Mouse (Mus musculus): ENCODE results near the gene Sgce.
"Not testable (repeated sequence)": the region's sequence is repeated elsewhere in the genome, so short reads cannot be mapped to it uniquely, and the experiment has no call there.

Gene Sgce

DNA sequence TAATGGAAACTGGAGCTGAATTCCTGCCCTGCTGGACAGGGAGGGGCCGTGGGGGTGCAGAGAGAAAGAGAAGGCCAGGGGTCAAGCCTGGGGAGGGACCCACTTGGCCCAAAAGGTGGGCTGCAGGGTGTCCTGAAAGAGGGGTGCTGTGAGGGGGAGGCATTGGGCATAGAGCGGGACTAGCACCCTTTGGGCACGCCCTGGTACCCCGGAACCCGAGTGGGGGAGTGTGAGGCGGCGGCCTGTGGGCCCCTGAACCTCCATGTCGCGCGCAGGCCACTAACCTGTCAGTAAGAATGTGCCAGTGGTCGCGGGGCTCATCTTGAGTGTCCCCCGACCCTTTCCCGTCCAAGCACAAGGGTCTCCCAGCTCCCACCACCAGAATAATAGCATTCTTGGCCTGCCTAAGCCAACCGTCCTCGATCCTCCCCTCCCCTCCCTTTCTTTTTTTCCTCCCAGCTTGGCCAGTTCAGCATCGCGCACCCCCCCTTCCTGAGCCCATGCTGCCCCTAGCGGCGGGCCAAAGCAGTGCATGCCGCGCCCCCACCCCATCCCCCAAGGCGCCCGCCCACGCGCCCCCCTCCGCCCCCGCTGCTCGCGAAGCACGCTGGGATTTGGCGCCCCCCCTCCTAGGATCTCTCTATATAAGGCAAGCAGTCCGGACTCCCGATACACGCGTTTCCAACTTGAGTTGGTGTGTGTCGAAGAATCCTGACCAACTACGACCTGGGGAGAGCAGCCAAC is at the start of gene Sgce, which contains the start of gene Peg10:
Gene Sgce, minus strand, starts transcription at position 512 of the 744 bp plus-strand sequence.
Gene Peg10, plus strand, starts transcription at position 611 of the 744 bp plus-strand sequence.
- DNase-seq = peak; percentile 80

DNA sequence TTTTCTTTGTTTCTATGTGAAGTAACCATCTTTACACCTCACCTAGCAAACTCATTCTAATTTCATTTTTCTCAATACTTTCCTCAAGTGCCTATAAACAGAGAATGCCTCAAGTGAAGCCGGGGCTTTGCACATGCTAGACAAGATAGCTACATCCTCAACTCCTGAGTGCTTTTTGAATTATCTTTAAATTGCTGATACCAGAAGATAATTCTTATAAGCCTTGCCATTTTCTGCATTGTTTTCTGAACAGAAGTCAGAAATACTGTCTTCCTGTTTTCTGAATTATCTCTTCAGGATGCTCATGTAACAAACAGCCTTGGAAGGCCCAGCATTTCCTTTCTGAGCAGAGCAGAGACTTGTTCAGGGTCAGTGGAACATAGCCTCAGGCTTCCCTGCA is 49.3 kb upstream of the Sgce start:
- no peak for DNase-seq

DNA sequence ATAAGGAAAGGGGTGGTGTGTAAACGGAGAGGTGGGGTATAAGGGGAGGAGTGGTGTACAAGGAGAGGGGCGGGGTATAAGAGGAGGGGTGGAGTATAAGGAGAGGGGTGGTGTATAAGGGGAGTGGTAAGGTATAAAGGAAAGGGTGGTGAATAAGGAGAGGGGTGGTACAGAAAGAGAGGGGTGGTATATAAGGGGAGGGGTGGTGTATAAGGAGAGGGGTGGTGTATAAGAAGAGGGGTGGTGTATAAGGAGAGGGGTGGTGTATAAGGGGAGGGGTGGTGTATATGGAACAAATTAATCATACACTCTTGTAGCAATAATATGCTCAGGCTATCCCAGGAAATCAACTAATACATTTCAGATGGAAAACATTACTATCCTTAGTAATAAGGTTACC is 15.2 kb upstream of the Sgce start:
- no peak for DNase-seq

DNA sequence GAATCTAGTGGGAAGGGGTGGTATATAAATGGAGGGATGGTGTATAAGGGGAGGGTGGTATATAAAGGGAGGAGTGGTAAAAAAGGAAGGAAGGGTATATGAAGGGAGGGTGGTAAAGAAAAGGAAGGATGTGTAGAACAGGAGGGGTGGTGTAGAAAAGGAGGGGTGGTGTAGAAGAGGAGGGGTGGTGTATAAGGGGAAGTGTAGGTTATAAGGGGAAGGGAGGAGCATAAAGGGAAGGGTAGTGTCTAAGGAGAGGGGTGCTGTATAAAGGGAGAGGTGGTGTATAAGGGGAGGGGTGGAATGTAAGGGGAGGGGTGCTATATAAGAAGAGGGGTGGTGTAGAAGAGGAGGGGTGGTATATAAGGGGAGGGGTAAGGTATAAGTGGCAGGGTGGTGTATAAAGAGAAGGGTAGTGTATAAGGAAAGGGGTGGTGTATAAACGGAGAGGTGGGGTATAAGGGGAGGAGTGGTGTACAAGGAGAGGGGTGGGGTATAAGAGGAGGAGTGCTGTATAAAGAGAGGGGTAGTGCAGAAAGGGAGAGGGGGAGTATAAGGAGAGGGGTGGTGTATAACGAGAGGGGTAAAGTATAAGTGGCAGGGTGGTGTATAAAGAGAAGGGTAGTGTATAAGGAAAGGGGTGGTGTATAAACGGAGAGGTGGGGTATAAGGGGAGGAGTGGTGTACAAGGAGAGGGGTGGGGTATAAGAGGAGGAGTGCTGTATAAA is 14.6 kb upstream of the Sgce start:
- DNase-seq = not testable (repeated sequence)

DNA sequence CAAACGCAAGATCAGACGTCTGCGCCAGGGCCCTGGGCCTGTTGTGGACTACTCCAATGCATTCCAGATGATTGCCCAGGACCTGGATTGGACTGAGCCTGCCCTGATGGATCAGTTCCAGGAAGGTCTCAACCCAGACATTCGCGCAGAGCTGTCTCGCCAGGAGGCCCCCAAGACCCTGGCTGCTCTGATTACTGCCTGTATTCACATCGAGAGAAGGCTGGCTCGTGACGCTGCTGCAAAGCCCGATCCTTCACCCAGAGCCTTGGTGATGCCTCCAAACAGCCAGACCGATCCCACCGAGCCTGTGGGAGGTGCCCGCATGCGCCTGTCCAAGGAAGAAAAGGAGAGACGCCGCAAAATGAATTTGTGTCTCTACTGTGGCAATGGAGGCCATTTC is 7.9 kb upstream of the Sgce start:
- DNase-seq = no peak

DNA sequence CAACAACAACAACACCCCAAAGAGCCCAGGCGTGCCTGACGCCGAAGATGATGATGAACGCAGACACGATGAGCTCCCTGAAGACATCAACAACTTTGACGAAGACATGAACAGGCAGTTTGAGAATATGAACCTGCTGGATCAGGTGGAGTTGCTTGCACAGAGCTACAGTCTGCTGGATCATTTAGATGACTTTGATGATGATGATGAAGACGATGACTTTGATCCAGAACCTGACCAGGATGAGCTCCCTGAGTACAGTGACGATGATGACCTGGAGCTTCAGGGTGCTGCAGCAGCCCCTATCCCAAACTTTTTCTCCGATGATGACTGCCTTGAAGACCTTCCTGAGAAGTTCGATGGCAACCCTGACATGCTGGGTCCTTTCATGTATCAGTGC is 7.3 kb upstream of the Sgce start:
- DNase-seq = no peak

DNA sequence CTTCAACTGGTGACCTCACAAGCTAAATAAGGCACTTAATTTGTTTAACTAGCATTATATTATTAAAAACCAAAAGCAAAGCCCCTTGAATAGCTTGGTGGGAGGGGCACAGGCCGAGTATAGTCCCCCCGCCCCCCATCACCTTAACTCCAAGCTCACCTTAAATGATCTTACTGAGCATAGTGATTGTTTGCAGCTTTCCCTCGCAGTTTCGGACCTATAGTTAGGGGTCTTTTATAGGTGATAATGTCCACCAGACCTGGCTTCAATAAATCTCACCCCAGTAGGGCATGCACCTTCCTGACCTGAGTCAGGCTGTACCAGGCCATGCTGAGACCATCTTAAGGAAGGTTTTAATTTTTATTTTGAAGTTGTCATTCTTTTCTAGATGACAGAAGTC is 4.3 kb upstream of the Sgce start:
- no peak for DNase-seq

DNA sequence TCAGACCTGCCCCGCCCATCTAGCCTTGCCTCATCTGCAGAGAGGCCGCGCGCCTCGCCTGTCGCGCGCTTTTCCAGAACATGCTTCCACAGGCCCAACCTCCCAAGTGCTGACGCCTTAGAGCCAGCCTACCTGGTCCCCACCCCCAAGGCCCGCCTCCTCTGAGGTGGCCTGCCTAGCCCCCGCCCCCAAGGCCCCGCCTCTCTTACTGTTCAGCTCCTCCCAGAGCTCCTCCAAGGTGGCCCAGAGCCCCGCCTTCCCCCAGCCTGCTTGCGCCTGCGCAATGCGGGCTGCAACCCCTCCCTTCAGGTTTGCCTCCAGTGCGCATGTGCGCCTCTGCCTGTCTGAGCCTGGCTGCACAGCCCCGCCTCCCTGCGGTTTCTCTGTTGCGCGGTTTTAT is 2.1 kb upstream of the Sgce start:
- DNase-seq = peak; percentile 88

DNA sequence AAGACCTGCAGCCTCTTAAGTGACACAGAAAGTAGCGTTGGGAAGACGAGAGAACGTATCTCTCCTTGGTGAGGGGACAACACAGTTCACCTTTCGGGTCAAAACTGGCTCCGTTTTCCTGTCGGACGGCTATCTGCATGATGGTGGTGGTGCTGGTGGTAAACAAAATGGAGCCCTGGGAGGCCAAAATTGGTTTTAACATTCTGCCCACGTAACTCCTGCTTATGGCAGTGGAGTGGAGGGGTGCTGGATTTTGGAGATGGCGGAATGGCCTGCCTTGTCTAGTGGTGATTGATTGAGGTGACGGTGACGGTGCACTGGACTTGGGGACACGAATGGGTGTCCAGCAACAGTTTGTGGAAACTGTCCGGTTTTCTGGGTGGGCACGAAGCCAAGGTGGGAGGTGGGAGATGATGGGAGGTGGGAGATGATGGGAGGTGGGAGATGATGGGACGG is 1.5 kb upstream of the Sgce start:
- no peak for DNase-seq

DNA sequence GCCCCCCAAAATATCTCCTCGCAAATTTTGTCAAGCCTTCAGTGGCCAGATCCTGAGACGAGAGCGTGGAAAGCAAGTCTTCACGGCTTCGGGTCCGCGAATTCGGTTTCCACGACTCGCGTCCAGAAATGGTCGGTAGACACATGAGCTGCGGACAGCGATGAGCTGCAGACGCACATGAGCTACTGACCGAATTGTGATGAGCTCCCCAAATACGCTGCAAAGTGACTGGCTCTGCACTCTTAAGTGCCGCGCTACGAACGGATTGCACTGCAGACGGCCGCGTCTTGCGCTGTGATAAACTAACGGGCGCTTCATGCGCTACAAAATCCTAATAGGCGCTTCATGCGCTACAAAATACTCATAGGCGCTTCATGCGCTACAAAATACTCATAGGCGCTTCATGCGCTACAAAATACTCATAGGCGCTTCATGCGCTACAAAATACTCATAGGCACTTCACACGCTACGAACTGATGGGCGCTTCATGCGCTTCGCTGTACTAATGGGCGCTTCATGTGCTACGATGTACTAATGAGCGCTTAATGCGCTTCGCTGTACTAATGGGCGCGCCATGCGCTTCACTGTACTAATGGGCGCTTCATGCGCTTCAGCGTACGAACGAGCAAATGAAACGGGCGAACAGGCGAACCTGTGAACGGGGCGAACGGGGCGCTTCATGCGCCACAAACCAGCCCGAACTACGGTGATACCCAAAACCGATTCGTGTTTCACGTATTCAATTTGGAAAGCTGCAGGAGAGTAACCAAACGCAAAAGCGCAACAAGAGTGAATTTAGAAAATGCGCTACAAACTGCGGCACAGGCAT is 884 bp upstream of the Sgce start:
- DNase-seq = peak; percentile 28

DNA sequence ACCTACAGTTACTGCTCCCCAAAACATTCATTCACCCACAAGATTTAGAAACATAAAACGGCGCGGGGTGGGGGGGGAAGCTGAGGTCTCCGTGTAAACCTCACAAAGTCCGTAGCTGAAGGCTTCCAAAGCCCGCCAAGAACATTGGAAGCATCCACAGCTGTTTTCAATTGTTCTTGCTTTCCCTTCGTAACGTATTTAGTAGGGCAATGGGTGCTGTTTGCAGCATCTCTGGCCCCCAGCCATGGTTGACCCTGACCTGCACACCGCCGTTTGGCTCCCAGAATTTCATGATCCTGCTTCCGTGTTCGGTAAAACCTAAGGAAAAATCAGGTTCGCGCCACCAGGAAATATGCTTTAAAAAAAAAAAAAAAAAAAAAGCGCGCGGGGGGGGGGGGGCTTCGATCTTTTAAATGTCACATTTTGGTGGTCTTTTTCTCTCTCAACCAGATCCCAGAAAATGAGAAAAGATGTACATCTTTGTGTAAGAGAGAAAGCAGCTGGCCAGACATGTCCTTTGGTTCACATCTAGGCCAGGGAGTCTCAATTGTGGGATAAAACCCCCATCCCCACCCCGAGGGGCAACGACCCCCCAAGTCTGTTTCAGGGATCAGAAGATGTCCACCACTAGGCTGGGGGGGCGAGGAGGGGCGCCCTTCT is 841 bp downstream of the Sgce start:
- no peak for DNase-seq

DNA sequence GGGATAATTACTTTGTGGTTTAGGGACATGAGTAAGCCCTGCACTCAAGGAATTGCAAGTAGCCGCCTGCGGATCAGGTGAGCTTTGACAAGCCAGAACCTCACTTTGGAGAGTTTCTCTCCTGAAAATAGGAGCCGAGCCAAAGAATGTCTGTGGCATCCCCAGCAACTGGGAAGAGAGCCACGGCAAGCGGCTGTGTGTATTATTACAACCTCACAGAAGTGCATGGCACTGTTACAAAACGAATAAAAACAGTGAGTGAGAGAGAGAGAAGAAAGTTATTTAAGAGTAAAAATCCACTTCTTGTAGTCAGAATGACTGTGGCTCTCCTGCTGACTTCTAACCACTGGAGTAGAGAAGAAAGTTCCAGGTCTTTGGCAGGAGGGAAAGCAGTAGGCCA is 6.5 kb downstream of the Sgce start:
- DNase-seq = no peak

DNA sequence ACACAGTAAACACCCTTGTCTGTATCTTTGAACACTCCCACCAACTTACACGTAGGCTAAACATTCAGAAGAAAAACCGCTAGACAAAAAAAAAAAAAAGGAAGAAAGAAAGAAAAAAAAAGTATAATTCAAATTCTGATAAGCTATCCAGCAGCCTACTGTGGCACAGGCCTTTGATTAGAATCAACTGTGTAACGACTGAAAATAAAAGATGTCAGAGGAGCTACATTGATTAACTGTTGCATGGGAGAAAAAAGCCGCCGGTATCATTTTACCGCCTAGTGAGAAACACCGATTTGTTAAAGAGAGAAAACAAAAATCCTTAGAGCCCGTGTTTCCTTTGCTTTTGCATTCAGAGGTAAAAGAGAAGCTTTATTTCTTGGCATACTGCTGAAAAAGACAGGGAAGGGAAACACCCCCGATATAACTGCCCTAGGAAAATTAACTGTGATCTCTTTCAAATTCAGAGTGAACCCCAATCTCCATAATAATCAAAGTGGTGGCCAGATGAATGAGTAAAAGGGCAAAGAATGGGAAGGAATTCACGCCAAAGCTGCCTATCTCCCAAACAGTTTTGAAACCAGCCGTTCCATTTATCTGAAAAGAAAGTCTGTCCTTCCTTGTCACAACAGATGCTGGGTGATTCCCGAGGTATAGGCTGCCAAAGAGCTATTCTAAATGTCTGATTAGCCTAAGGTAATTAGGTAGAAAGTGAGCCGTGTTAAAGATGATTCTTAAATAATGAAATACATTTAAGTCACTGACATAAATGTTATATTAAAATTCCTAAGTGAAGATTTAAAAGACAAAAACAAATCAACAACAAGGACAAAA is 7.3 kb downstream of the Sgce start:
- DNase-seq = no peak

DNA sequence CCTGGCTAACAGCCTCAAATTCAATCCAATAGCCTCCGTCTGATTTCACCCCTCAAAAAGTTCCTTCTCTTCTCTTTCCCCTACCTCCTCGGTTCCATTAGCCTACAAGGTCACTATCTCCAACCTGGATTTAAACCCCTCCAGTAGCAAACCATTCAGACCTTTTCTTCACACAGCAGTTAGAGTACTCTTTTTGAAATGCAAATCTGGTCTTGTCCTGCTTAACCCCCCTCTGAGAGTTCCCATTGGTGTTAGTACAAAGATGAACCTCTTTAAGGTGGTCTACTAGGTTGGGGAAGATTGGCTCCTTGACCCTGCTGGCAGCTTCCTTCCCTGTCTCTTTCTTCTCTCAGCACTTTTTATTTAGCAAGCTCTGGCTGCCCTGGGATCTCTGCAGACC is 8.3 kb downstream of the Sgce start:
- no peak for DNase-seq

DNA sequence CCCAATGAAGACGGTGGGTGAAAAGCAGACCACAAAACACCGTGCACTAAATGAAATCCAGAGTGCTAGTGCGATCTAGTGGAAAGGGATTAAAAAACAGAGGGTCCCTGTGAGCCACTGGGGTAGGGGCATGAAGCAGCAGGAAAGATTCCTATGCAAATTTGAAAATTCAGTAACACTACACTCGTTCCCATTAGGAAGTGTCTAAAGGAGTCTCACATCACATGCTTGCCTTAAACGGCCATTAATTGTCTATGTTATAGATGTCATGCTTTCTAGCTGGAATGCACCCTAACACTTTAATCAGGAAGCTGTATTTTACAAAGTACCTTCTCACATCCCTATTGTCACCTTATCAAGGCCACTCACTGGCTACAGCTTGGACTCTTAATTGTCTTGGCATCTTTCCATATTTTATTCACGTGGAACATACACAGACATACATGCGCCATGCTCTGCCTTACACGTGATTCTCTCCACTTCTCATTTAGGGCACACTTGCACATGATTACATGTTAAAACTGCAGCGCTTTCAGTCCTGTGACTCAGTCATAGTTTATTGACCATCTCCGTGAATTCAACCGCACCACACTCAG is 8.9 kb downstream of the Sgce start:
- no peak for DNase-seq

DNA sequence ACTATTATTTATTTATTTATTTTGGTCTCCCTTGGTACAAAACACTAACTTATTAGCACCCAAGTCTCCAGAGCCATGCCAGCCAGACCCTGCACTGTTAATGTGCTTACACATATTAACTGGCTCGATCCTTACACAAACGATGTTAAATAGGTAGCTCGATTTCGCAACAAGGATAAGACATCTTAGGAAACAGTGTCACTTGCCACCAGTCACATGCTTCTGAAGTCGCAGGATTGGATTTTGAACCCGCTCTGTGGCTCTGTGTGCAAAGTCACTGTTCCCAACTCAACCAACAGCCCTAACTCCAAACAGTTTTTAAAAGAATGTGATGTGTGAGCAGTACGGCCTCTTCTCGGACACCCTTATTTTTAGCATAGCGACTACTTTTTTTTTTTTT is 10.6 kb downstream of the Sgce start:
- no peak for DNase-seq

DNA sequence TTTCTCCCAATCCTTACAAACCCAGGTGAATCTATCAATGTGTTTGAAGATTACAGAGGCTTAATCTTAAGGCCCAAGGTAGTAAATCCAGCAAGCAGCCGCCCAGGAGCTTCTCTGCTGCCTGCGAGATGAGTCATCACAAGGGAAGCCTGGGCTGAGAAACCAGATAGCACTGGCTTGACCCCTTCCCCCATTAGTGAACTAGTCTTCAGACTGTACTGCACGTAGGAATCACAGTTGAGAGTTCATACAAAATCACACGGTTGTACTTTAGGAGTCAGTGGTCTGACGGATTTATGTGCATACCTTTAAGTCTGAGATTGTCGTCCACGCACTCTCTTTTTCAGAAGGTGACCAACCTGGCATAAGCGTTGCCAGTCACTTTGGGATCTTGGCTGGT is 13.8 kb downstream of the Sgce start:
- no peak for DNase-seq

DNA sequence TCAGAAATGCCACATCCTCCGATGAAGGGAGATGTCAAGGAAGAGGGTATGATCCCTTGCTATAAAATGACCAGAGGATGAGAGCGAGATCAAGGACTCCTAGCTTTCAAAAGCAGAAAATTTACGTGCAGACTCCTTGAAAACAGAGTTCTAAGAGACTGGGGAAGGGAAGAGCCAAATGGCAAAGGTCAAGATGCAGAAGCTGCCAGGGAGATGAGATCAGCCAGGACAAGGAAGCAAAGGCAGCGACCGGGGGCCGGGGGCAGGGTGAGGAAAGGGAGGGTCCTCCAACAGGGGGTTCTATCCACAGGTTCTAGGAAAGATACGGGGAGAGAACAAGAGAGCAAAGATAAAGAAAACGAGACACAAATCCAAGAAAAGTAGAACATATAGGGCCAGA is 15.3 kb downstream of the Sgce start:
- no peak for DNase-seq

DNA sequence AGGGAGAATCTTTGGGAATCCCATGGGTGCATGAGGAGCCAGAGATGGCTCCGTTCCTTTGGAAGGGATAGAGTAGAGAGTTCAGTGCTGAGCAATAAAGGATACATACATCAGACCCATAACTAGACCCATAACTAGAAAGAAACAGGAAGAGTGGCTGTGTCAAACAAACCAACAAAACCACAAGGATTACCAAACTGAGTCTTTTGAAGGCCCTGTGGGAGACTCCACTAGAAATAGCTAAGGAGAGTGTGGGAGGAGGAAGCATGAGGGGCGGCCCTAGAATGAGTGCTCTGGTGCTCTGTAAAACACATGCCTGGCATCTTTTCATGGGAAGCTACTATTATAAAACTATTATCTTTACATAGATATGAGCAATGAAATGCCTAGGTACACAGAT is 18.7 kb downstream of the Sgce start:
- DNase-seq = no peak

DNA sequence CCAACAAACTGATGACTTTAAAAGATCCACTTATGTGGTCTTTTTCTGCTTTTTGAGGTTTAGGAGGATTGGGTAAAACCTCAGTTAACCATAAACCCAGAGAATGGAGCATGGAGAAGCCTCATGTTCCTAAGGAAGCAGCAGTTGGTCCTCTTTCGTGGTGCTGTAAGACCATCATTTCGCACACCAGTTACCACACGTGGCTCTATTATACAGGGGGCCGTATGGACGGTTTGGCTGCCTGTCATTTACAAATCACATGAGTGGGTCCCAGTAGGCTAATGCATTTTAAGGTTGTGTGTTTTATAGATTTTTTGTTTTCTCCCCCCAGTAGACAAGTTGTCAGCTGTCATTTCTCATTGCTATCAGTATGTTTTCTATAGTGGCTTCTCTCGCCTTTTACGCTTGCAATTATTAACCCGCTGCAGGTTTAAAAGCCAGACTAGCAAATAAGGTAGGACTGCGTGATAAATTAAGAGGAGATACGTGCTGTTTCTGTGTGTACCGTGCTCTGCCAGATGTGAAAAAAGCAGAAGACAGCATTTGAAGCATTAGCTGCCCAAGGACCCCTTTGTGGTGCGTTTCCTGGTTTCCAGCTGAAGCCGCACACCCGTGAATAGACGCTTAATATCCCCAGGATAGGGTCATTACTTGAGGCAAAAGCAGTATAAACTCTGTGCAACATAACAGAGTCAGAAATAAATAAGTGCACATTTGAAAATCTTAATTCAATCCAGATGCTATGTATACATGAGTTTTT is 22.8 kb downstream of the Sgce start:
- no peak for DNase-seq

DNA sequence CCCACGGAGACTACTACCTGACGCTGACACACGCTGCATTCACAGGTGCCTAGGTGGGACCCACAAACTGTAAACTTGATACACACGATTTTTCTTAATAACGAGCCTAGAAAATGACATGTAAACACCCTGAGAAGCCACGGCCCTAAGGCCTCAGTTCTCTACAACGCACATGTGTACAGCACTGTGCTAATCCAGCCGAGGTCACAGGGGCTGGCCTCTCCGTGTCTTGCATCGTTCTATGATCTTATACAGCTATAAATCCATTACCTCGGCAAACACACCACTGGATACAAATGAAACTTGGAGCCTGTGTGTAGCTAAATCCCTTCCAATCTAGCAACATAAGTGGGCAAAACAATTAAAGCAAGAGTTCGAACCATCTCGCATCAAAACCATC is 24.3 kb downstream of the Sgce start:
- DNase-seq = no peak
